Mouse (Mus musculus): ENCODE measurements around the gene Gsta1. TPM values are rescaled to one million over a fixed set of nuclear protein-coding genes. Genes with fewer than 3 reads are reported as not detected.
"Not testable (repeated sequence)": the region's sequence is repeated elsewhere in the genome, so short reads cannot be mapped to it uniquely, and the experiment has no call there.

Gsta1 gene
- polyA plus RNA-seq (2016; fragmentation: Nextera tagmentation; extraction: Ambion mirVana), result not detected in 2 replicates

DNA sequence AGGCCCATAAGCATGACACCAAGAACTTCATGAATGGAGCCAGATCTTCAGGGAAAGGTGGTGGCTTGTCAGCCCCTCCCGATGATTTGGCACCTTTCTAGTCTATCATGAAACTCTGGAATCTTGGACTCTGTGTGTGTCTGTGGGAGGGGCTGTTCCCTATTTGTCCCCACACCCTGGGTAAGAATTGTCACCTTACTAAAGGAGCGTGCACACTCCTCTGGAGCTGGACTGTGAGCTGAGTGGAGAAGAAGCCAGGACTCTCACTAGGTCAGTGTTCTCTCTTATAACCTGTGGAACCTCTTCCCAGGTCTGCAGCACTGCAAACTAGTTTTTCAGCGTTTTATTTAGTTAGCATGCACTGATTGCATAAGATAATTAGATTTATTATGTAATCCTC lies at the start of gene Gsta1:
TSS of gene Gsta1 (plus strand) at position 196 of the 400 bp plus-strand sequence.
- not testable (repeated sequence) for DNase-seq (ENCODE audit: extremely low spot score, low spot score); H3K27ac ChIP-seq; H3K4me3 ChIP-seq; H3K27me3 ChIP-seq (ENCODE audit: poor library complexity, severe bottlenecking); H3K9me3 ChIP-seq; H3K36me3 ChIP-seq (replicated peaks); H3K4me1 ChIP-seq
- WGBS, result 87% methylated on average over 3 of the region's 3 CpGs

DNA sequence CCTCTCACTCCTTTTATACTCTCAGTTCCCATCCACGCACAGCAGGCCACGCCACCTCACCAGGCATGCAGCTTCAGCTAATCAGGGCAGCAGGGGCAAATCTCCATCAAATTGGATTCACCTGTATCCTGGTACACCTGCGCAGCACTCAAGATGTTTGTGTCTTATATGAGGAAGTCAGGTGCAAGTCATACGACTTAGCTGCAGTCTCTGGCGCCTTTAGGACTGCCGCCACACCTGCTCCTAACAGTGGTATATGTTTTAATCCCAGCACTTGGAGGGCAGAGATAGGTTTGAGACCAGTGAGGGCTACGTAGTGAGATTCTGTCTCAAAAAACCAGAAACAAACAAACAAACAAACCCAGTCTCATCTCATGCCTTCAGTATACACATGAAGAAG lies 48.0 kb upstream of the Gsta1 start, which contains the start of gene Gsta4:
TSS of gene Gsta4 (plus strand) at position 301 of the 400 bp plus-strand sequence.
- not testable (repeated sequence) for H3K27me3 ChIP-seq (ENCODE audit: poor library complexity, severe bottlenecking); H3K27ac ChIP-seq; DNase-seq (ENCODE audit: extremely low spot score, low spot score); H3K4me3 ChIP-seq; H3K36me3 ChIP-seq (replicated peaks); H3K9me3 ChIP-seq; H3K4me1 ChIP-seq
- WGBS, result 96% methylated on average over 4 of the region's 7 CpGs

DNA sequence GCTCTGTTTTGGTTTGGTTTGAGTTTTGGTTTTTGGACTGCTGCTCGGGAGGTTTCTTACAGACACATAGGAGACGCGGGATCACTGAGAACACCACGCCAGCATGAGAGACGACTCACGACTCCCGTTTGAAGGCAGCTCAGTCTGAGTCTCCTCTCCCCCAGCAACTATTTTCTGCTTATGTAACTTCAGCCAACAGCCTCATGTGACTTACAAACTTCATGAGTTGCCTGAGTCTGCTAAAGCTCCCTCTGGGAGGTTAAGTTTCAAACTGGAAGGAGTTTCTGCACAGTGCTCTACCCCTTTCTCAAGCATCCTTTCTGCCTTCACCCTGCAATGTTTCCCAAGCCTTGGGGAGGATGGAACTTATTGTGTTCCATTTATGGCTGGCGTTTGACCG lies 44.8 kb upstream of the Gsta1 start:
- H3K4me3 ChIP-seq, result no peak overlapping the region
- H3K27me3 ChIP-seq (ENCODE audit: poor library complexity, severe bottlenecking), result peaks cover 13% of the 10 kb centered on the region
- H3K36me3 ChIP-seq (replicated peaks), result no peaks in the 10 kb centered on the region
- H3K9me3 ChIP-seq, result no peaks in the 10 kb centered on the region
- no peak for DNase-seq (ENCODE audit: extremely low spot score, low spot score)
- H3K4me1 ChIP-seq, result peaks cover 8% of the 10 kb centered on the region
- H3K27ac ChIP-seq, result no peak overlapping the region
- WGBS, result 92% methylated on average over 9 of the region's 9 CpGs

DNA sequence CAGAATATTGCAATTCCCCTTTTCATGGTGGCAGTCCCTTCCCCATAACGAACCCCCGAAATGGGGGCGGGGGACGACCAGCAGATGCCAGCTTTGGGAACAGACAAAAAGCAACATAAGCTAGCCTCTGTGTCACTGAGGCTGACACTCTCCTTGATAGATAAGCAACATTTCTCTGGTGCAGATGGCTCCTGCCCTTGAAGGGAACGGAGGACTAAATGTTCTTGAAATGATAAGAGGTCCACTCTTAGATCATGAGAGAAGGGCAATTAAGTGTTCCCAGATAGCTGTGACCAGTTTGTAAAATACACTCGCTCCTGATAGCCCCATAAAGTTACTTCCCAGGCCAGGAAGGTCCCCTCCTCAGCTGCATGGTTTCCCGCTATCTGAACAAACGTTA lies 41.5 kb upstream of the Gsta1 start:
- Histone ChIP-seq H3K4me3 (no peak overlapping the region), H3K27me3 (ENCODE audit: poor library complexity, severe bottlenecking) (peaks cover 19% of the 10 kb centered on the region), H3K27ac (no peak overlapping the region), H3K4me1 (peaks cover 40% of the 10 kb centered on the region), H3K36me3 (replicated peaks) (no peaks in the 10 kb centered on the region), H3K9me3 (no peaks in the 10 kb centered on the region)
- WGBS, result 85% methylated on average over 8 of the region's 8 CpGs
- DNase-seq (ENCODE audit: extremely low spot score, low spot score), result no peak

DNA sequence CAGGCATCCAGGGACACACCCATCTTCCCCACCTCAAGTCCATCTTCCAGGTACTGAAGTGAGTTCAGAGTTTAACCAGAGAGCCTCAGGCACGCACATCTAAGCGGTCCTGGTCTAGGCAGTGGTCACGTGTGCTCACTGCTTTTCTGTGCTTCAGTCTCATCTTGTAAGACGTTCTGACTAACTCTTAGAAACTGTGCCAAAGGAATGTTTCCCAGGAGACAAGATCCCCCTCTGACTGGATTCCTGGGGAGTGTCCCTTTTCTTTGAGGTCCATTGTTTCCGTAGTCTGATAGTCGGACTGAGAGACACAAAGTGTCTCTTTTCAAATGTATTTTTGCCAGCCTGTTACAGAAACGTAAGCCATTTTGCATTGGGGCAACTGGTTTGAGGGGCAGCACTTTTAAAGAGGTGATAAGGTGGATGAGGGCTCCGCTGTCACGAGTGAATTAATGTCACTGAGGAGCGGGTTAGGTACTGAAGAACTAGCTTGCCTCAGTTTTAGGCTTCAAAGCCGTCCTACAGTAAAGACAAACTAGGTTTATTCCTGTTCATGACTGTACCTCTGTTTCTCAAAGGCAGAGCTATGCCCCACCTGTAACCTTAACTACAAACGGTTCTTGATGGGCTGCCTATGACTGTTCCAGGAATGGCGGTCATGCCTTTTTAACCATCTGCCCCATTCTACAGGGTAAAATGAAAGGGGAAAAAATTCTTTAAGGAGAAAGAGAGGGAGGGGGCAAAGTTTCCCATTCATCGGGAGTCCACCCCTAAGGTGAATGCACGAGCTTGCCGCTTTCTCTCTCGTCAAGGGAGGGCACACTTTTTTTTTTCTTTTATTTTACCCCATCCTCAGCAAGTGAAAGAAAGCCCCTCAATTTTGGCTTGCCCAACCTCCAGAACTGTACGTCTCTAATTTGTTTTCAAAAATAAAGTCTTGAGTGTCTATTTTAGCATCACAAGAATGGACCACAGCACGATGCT lies 39.5 kb upstream of the Gsta1 start:
- H3K9me3 ChIP-seq, result no peaks in the 10 kb centered on the region
- H3K27ac ChIP-seq, result peak overlapping the region; percentile 80
- H3K36me3 ChIP-seq (replicated peaks), result no peaks in the 10 kb centered on the region
- H3K4me1 ChIP-seq, result peaks cover 45% of the 10 kb centered on the region
- DNase-seq (ENCODE audit: extremely low spot score, low spot score), result peak; percentile 19
- H3K27me3 ChIP-seq (ENCODE audit: poor library complexity, severe bottlenecking), result peaks cover 19% of the 10 kb centered on the region
- WGBS, result 1% methylated on average over 19 of the region's 19 CpGs
- H3K4me3 ChIP-seq, result peak overlapping the region; percentile 54

DNA sequence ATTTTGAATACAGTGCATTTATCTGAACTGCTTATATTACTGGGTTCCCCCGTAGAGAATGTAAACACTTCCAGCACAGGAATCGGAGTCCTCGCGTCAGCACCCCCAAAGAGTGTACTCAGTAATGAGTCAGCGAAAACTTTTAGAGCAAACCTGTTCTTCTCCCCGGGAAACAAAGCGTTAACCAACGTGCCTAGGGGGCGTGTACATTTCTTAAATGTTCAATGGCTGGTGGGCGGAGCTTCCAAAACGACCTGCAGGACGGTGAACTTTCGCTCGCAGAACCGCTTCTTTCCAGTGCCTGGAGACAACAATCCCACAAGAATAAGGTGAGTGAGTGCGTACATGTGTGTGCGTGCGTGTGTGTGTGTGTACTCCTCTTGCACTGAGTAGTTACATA lies 38.7 kb upstream of the Gsta1 start:
- peak; percentile 80 for DNase-seq (ENCODE audit: extremely low spot score, low spot score)
- H3K27me3 ChIP-seq (ENCODE audit: poor library complexity, severe bottlenecking), result peaks cover 19% of the 10 kb centered on the region
- no peaks in the 10 kb centered on the region for H3K9me3 ChIP-seq
- H3K27ac ChIP-seq, result peak overlapping the region; percentile 80
- H3K4me1 ChIP-seq, result peaks cover 45% of the 10 kb centered on the region
- H3K36me3 ChIP-seq (replicated peaks), result no peaks in the 10 kb centered on the region
- H3K4me3 ChIP-seq, result peak overlapping the region; percentile 54
- WGBS, result 0% methylated on average over 18 of the region's 18 CpGs

DNA sequence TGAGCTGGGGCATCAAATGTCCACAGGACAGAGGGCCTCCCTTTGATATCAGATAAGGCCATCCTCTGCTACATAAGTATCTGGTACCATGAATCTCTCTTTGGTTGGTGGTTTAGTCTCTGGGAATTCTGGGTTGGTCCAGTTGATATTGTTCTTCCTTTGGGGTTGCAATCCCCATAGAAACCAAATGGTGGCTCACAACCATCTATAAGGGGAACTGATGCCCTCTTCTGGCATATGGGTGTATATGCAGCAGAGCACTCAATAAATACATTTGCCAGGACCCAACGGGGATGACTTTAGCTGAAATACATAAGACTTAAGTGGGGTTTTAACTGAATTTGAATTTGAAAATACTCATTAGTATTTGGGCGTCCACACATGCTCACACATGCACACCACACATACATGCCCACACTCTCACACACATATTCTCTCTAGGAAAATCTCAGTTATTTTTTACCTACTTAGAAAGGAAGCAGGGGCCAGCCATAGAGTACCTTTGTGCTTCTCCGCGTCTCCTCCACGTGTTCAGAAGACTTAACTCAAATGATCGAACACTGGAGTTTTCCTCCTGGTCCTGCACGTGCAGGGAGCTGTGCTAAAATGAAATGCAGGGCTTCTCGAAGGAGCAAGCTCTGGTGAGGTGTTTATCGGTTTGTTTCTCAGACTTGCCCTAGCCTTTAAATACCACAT lies 36.4 kb upstream of the Gsta1 start:
- peak; percentile 24 for DNase-seq (ENCODE audit: extremely low spot score, low spot score)
- WGBS, result 54% methylated on average over 9 of the region's 9 CpGs
- Histone ChIP-seq H3K27ac (0 out of 2 replicates have a peak overlapping the region, but pooled peaks have one; percentile 41), H3K36me3 (replicated peaks) (peaks cover 13% of the 10 kb centered on the region), H3K4me1 (peaks cover 45% of the 10 kb centered on the region), H3K9me3 (no peaks in the 10 kb centered on the region), H3K4me3 (0 out of 2 replicates have a peak overlapping the region, but pooled peaks have one; percentile 54), H3K27me3 (ENCODE audit: poor library complexity, severe bottlenecking) (peaks cover 19% of the 10 kb centered on the region)

DNA sequence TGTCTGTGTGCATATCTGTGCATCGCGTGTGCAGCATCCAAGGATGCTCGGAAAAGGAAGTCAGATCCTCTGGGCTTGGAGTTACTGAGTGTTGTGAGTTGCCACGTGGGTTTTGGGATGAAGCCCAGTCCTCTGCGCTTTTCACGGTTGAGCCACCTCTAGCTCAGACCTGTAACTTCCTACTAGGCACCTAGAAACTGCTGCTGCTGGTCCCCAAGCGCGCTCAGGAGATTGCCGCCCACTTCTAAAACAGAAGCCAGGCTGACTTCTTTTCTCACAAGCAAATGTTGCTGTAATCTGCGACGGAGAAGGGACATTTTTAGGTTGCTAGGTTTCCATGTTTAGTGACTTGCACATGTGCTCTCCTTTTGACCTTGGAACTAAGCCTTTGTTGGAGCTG lies 35.4 kb upstream of the Gsta1 start:
- WGBS, result 91% methylated on average over 11 of the region's 11 CpGs
- DNase-seq (ENCODE audit: extremely low spot score, low spot score), result no peak
- Histone ChIP-seq H3K4me1 (peaks cover 44% of the 10 kb centered on the region), H3K27ac (no peak overlapping the region), H3K27me3 (ENCODE audit: poor library complexity, severe bottlenecking) (peaks cover 12% of the 10 kb centered on the region), H3K36me3 (replicated peaks) (peaks cover 23% of the 10 kb centered on the region), H3K9me3 (no peaks in the 10 kb centered on the region), H3K4me3 (no peak overlapping the region)

DNA sequence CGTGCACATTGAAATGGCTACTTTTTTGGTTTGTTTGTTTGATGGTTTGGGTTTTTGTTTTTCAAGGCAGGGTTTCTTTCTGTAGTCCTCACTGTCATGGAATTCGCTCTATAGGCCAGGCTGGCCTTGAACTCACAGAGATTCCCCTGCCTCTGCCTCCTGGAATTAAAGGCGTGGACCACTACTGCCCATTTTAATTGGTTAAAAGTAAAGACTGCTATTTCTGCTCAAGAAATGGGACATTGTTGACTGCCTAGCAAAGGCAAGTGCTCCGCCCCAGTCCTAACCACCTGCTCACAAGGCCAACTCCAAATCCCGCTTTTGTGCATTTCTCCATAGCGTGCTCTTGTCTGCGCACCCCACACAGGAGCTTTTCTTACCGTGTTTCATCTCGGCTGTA lies 32.7 kb upstream of the Gsta1 start:
- Histone ChIP-seq H3K36me3 (replicated peaks) (peaks cover 46% of the 10 kb centered on the region), H3K9me3 (no peaks in the 10 kb centered on the region), H3K27me3 (ENCODE audit: poor library complexity, severe bottlenecking) (no peaks in the 10 kb centered on the region), H3K4me3 (no peak overlapping the region), H3K4me1 (peaks cover 16% of the 10 kb centered on the region), H3K27ac (no peak overlapping the region)
- DNase-seq (ENCODE audit: extremely low spot score, low spot score), result no peak
- 95% methylated on average over 9 of the region's 9 CpGs for WGBS

DNA sequence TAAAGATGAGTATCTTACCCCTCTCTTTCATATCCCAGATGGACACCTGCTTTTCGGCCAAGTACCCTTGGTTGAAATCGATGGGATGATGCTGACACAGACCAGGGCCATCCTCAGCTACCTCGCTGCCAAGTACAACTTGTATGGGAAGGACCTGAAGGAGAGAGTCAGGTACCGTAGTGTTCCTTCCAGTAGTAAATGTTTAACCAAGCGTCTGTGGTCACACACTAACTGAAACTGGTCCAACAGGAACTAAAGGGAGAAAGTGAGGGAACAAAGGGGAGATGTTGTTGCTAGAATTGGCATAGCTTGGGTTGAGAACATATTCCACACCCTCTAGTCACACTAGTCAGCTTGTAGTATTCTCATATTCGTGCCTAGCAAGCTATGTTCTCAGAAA lies 26.3 kb upstream of the Gsta1 start:
- no peak for DNase-seq (ENCODE audit: extremely low spot score, low spot score)
- Histone ChIP-seq H3K4me3 (no peak overlapping the region), H3K27ac (no peak overlapping the region), H3K27me3 (ENCODE audit: poor library complexity, severe bottlenecking) (no peaks in the 10 kb centered on the region), H3K4me1 (no peaks in the 10 kb centered on the region), H3K36me3 (replicated peaks) (peaks cover 77% of the 10 kb centered on the region), H3K9me3 (no peaks in the 10 kb centered on the region)
- WGBS, result 92% methylated on average over 6 of the region's 6 CpGs

DNA sequence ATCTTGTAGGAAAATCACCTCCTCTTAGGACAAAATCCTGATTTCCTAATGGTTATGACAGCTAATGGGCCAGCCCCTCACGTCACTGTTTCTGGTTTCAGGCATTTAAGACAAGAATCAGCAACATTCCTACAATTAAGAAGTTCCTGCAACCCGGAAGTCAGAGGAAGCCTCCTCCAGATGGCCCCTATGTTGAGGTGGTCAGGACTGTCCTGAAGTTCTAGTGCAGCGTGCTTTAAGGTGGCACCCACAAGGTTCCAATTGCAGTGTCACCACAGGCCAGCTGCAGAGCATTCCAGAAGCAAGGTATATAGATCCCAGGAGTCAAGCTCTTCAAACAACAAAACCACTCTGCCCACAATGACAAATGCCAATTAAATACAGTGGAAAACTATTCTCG lies 21.5 kb upstream of the Gsta1 start:
- H3K27me3 ChIP-seq (ENCODE audit: poor library complexity, severe bottlenecking), result no peaks in the 10 kb centered on the region
- no peaks in the 10 kb centered on the region for H3K9me3 ChIP-seq
- H3K4me3 ChIP-seq, result no peak overlapping the region
- peaks cover 67% of the 10 kb centered on the region for H3K36me3 ChIP-seq (replicated peaks)
- no peaks in the 10 kb centered on the region for H3K4me1 ChIP-seq
- 73% methylated on average over 4 of the region's 4 CpGs for WGBS
- DNase-seq (ENCODE audit: extremely low spot score, low spot score), result no peak
- H3K27ac ChIP-seq, result no peak overlapping the region

DNA sequence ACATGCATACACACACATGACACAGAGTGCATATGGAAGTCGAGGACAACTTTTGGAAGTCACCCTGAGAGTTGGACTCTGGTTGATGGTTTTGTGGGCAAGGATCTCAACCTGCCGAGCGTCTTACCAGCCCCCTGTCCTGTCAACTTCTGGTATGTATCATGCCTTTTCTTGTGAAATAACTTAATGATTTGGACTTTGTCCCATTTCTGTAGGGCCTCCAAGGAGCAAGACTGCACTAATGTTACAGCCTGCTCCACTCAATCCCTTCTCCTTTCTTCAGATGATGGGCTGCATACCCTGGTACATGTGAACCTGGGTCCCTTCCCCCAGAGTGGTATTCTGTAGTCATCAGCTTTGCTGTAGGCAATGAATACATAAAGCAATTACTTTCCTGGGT lies 20.4 kb upstream of the Gsta1 start:
- Histone ChIP-seq H3K4me3 (no peak overlapping the region), H3K4me1 (no peaks in the 10 kb centered on the region), H3K9me3 (no peaks in the 10 kb centered on the region), H3K27ac (no peak overlapping the region), H3K27me3 (ENCODE audit: poor library complexity, severe bottlenecking) (no peaks in the 10 kb centered on the region), H3K36me3 (replicated peaks) (peaks cover 55% of the 10 kb centered on the region)
- 93% methylated on average over 3 of the region's 3 CpGs for WGBS
- DNase-seq (ENCODE audit: extremely low spot score, low spot score), result no peak

DNA sequence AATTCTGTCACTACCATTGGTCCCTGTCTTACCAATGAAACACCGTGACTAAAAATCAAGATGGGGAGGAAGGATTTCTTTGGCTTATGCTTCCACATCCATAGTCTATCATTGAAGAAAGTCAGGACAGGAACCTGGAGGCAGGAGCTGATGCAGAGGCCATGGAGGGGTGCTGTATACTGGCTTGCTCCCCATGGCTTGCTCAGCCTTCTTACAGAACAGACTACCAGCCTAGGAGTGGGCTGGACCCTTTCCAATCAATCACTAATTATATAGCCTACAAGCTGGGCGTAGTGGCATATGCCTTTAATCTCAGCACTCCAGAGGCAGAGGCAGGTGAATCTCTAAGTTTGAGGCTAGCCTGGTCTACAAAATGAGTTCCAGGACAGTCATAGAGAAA lies 19.6 kb upstream of the Gsta1 start:
- H3K36me3 ChIP-seq (replicated peaks), result peaks cover 48% of the 10 kb centered on the region
- no peaks in the 10 kb centered on the region for H3K4me1 ChIP-seq
- H3K27me3 ChIP-seq (ENCODE audit: poor library complexity, severe bottlenecking), result no peaks in the 10 kb centered on the region
- no peak overlapping the region for H3K27ac ChIP-seq
- H3K4me3 ChIP-seq, result no peak overlapping the region
- DNase-seq (ENCODE audit: extremely low spot score, low spot score), result no peak
- H3K9me3 ChIP-seq, result no peaks in the 10 kb centered on the region
- WGBS, result 96% methylated on average over 2 of the region's 2 CpGs
